Mouse (Mus musculus): ENCODE measurements around the gene Rdh1. TPM values are rescaled to one million over a fixed set of nuclear protein-coding genes. Genes with fewer than 3 reads are reported as not detected.
"Not testable (repeated sequence)": the region's sequence is repeated elsewhere in the genome, so short reads cannot be mapped to it uniquely, and the experiment has no call there.

Gene Rdh1
- total RNA-seq, 2 experiments from 2014 or later, result 0.16 TPM

DNA sequence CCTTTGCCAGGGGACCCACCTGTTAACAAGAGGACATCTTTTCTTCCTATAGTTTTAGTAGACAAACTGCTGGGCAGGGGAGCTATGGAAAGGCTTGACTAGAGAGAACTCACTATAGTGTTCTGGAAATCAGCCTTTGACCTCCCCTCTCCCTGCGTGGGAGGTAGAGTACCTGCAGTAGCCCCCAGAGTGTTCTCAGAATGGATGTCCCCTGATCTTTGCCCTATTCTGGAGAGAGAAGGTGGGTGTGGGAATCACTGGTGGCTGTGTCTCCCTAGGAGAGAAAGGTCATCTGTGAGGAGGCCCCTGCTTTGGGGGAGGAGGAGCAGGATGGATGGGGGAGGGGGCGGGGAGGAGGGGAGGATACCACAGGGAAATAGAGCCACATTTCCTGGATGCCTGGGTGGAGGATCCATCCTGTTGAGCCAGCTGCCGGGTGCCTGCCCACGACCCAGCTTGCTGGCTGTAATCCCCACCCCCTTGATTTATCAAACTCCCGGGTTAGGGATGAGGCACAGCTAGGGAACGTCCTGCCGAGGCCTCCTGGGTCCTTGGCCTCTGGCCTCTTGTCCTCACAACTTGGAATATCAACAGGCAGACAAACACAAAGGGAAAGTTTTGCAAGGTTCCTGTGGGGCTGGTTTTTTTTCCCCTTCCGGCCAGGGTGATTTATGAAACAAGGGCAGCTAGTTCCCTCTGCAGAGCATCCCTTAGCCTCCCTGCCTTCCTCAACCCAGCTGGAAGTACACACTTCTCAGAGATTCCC is 10.5 kb upstream of the Rdh1 start:
- DNase-seq (ENCODE audit: low spot score in 2 of 2), result peak in 1 of 2 experiments; percentile 15

DNA sequence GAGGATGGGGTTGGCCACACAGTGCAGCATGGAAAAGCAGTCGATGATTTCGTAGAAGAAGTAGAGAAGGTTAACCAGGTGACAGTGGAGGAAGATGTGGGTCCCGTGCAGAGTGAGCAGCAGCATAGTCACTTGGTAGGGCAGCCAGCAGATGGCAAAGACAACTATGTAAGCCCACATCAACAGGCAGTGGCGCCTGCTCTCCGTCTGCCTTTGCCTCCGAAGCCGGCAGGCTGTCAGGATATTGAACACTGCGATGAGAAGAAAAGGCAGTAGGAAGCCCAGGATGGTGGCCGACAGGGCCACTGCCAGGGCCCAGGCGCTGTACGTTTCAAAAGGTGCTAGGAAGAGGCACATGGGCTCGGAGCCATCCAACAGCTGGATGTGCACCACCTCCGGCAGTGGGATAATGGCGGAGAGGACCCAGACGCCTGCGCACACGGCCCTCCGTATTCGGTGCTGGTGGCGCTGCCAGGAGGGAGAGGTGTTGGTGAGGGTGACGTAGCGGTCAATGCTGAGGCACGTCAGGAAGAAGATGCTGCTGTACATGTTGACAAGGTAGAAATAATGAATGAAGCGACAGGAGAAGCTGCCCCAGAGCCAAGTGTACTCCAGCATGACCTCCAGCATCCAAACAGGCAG is 9.3 kb upstream of the Rdh1 start:
- DNase-seq (ENCODE audit: low spot score in 2 of 2), result peak in 1 of 2 experiments; percentile 32

DNA sequence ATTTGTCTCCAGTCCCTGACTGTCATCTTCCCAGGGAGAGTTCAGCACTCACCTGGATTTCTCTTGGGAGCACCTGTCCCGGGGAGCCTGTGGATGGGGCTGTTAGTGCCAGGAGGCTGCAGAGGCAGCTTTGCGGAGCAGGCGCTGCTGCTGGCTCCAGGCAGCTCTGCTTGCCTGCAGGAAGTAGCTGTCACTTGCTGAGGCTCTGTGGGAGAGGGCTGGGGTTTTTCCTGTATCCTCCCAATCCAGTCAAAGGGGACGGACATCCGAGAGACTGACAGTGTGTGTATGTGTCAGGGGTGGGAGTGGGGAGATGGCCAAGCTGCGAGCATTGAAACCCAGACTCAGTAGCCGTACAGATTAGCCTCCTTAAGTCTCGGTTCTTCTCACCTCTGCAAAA is 8.0 kb upstream of the Rdh1 start, which contains the start of gene Gpr182:
Gene Gpr182 (minus strand): TSS at position 185 of the 400 bp plus-strand sequence.
- no peak for DNase-seq (ENCODE audit: low spot score in 2 of 2)

- DNase-seq (ENCODE audit: low spot score in 2 of 2), result no peak
Observed at GRCm38 (mm10) chr10:127754566-127755166, 4.9 kb upstream of the Rdh1 start.

- no peak for DNase-seq (ENCODE audit: low spot score in 2 of 2)
Observed at GRCm38 (mm10) chr10:127755246-127755645, 4.3 kb upstream of the Rdh1 start.

- peak in 1 of 2 experiments; percentile 7 for DNase-seq (ENCODE audit: low spot score in 2 of 2)
Observed at GRCm38 (mm10) chr10:127755770-127756468, 3.6 kb upstream of the Rdh1 start.

GRCm38 (mm10) chr10:127762926-127763325 is 3.4 kb downstream of the Rdh1 start:
- DNase-seq (ENCODE audit: low spot score in 2 of 2), result not testable (repeated sequence)

- no peak for DNase-seq (ENCODE audit: low spot score in 2 of 2)
Observed at GRCm38 (mm10) chr10:127763914-127764680, 4.6 kb downstream of the Rdh1 start.

GRCm38 (mm10) chr10:127766564-127766963 is 7.0 kb downstream of the Rdh1 start:
- no peak for DNase-seq (ENCODE audit: low spot score in 2 of 2)

DNA sequence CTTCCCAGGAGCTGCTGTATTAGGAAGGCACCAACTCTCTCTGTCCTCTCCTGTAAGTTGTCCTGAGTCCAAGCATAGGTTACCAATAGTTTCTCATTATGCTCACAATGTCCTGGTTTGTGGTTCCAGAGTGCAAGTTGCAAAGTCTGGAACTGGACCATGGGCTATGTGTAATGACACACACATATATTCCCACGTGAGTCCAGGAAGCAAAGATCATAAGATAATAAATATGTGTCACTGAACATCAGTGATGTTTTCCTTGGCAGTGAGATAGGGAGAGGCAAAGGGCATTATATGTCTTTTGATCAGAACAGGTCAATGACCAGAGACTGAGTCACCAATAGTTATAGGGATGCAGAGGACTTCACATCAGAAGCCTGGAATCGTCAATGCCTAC is 16.5 kb downstream of the Rdh1 start, which contains the start of gene Rdh9:
Gene Rdh9 (plus strand): TSS at position 376 of the 400 bp plus-strand sequence.
- no peak for DNase-seq (ENCODE audit: low spot score in 2 of 2)

GRCm38 (mm10) chr10:127782321-127782720 is 22.8 kb downstream of the Rdh1 start:
- DNase-seq (ENCODE audit: low spot score in 2 of 2), result not testable (repeated sequence)

DNA sequence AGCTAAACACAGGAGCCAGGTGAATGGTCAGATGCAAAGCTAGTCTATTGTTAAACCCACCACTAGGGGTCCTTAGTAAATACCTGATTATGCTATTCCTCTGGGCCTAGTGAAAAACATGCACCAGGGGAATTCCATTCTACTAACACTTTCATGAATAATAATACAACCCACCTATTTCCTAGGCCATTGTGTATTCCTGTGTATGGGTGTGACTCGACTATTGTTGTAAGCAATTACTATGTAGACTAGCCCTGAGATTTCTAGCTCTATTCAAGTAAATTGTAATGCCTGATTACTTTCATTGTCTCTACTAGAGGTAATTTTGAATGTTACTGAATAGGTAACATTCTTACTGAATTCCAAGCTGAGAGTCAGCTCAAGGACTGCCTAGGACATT is 25.9 kb downstream of the Rdh1 start:
- DNase-seq (ENCODE audit: low spot score in 2 of 2), result not testable (repeated sequence)

- DNase-seq (ENCODE audit: low spot score in 2 of 2), result no peak
Observed at GRCm38 (mm10) chr10:127799295-127799694, 39.8 kb downstream of the Rdh1 start.

- DNase-seq (ENCODE audit: low spot score in 2 of 2), result no peak
Observed at GRCm38 (mm10) chr10:127800891-127801290, 41.4 kb downstream of the Rdh1 start, which contains the start of gene Rdh16. Gene Rdh16, plus strand, starts transcription at chr10:127801152.

DNA sequence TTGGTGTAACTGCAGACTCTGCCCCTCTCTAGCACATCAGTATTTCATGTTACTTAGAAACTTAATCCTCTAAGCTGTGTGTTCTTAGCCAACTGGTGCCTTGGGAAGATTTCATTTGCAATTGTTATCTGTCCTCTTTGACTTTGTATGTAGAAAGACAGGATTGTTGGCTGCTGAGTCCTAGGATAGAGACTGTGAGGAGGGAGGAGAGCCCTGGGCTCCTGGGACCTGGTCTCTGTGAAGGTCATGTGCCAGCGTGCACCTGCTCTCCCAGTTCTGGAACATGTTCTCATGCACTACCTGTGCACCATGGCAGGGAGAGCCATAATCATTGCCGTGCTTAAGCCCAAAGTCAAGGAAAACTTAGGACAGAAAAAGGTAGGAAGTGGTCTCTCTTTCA is 42.1 kb downstream of the Rdh1 start:
- no peak for DNase-seq (ENCODE audit: low spot score in 2 of 2)

GRCm38 (mm10) chr10:127802236-127802635 is 42.7 kb downstream of the Rdh1 start:
- DNase-seq (ENCODE audit: low spot score in 2 of 2), result no peak

- no peak for DNase-seq (ENCODE audit: low spot score in 2 of 2)
Observed at GRCm38 (mm10) chr10:127804416-127804815, 44.9 kb downstream of the Rdh1 start.

DNA sequence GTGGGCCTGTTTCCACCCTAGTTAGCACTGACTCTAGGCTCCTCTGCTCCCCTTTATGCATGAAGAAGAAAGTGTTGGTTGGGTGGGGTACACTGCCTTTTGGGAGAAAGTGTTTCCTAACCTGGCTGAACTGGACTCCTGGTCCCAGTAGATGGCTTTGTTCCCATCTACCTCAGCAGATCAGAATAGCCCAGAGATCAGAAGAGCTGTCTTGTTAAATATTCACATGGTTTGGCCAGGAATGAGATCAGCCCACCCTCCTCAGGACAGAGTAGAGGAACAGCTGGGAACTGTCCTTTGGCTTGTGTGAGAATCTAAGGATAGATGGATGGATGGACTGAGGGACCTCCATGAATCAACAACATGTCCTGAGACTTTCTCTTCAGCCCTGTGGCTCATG is 56.4 kb downstream of the Rdh1 start:
- DNase-seq (ENCODE audit: low spot score in 2 of 2), result no peak

DNA sequence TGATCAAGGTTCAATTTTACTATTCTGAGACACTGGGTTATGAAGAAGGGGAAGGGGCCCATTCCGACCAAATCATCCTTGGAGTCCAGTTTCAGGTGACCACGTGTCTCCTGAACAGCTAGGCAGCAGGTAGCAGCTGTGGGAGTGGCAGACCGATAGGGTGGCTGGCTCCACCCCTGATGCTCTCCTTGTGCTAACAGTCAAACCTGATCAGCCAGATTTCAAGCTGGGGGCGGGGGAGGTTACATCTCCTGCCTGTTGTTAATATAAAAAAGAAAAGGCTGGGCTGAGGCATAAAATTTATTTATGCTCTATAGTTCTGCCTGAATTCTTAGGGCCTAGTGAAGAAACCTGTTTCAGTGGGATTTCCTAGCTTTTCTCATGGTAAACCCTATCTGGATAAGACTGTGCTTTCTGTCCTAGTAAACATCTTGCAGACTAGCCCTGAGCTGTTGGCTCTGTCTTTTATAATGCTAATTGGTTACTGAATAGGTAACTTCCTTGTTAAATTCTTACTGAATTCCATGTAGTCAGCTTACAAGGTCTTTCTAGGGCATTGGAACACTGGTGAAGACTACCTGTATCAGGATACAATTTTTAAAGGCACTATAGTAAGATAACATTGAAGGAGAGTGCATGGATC is 57.9 kb downstream of the Rdh1 start:
- not testable (repeated sequence) for DNase-seq (ENCODE audit: low spot score in 2 of 2)

All from layer of hippocampus, postnatal 10 days (tissue).